Mouse (Mus musculus) E14TG2a.4 (cell line): ENCODE measurements around the gene Tenm2.

Source experiments
- CTCF ChIP-seq: conservative IDR thresholded peaks from 2 replicates; pipeline ENCODE4 v1.5.1; 2014; ENCODE audit warnings: low read length
- NANOG ChIP-seq: IDR thresholded peaks from 2 replicates; pipeline ENCODE4 v1.6.1; 2014; ENCODE audit warnings: borderline replicate concordance, low read length, mixed read lengths
- POU5F1 ChIP-seq: IDR thresholded peaks from 2 replicates; pipeline ENCODE4 v1.6.1; 2014; ENCODE audit warnings: low read length, borderline replicate concordance

DNA sequence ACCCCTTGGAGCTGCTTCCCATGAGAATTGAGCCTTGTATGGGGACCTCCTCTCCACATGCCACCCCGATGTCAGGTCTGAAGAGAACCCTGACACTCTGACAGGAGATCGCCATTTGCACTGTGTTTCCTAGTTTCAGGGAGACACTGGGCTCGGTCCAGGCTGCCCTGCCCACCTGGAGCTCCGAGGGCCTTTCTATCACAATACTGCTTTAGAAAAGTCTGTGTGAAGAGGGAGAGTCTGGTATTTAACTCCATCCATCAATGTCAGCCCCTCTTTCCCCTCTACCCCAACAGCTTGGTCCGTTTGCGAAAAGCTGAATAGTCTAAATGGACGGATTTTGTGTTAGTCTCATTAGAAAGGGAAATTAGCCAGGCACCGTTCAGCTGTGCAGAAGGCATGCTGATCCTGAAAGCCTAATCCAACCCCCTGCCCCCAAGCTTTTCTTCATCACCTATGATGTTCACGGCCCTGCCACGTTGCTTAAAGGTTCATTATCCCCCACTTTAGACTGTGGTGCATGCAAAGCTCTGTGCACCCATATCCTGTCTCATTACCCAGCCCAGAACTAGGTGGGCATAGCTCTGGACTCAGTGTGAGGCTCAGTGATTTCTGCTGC, 538.6 kb downstream of the Tenm2 start:
- TF ChIP-seq CTCF: no peak
- TF ChIP-seq POU5F1: no peak
- no peak for TF ChIP-seq NANOG
